7 mouse cellular contexts compared by ENCODE assay signal in genomic region chr19:46499539-46499835, GRCm38 (mm10). TPM values are rescaled to one million over a fixed set of nuclear protein-coding genes. Genes with fewer than 3 reads are reported as not detected.
DNase-seq lines count a peak whose midpoint lies in the region; ATAC-seq and TF ChIP-seq lines count a peak whose summit lies in the region.

No protein-coding gene starts in this region.

- no peak overlapping the region for H3K9ac ChIP-seq in lung, postnatal 0 days (replicated peaks; ENCODE audit: low read depth)
- peak overlapping the region; percentile 34; the same call in 1 of the 2 replicates for H3K9ac ChIP-seq in forebrain, embryonic 15.5 days (replicated peaks)
- peak overlapping the region; percentile 56; the same call in 1 of the 2 replicates for H3K9ac ChIP-seq in liver, embryonic 11.5 days (ENCODE audit: low read depth, low read length)
- H3K9ac ChIP-seq in stomach, embryonic 16.5 days (ENCODE audit: low read length), result peak overlapping the region; percentile 68

- H3K9me3 ChIP-seq in lung, postnatal 0 days (ENCODE audit: low read length), result no peaks in the 10 kb centered on the region
- H3K9me3 ChIP-seq in forebrain, embryonic 15.5 days, result no peaks in the 10 kb centered on the region
- no peaks in the 10 kb centered on the region for H3K9me3 ChIP-seq in liver, embryonic 11.5 days (ENCODE audit: control insufficient read depth, low read length)
- H3K9me3 ChIP-seq in stomach, embryonic 16.5 days (replicated peaks; ENCODE audit: control insufficient read depth, low read length), result no peaks in the 10 kb centered on the region

- 1% methylated on average over 3 of the region's 3 CpGs for WGBS in lung, postnatal 0 days
- WGBS in forebrain, embryonic 15.5 days, result 0% methylated on average over 3 of the region's 3 CpGs
- 4% methylated on average over 3 of the region's 3 CpGs for WGBS in liver, embryonic 11.5 days
- 1% methylated on average over 3 of the region's 3 CpGs for WGBS in stomach, embryonic 16.5 days

- H3K27ac ChIP-seq in lung, postnatal 0 days (ENCODE audit: low read length), result peak overlapping the region; percentile 74
- H3K27ac ChIP-seq in forebrain, embryonic 15.5 days (replicated peaks), result peak overlapping the region; percentile 89
- H3K27ac ChIP-seq in liver, embryonic 11.5 days (ENCODE audit: low read depth, low read length), result peak overlapping the region; percentile 67
- H3K27ac ChIP-seq in stomach, embryonic 16.5 days (ENCODE audit: low read length), result peak overlapping the region; percentile 87

- no peaks in the 10 kb centered on the region for H3K27me3 ChIP-seq in lung, postnatal 0 days (replicated peaks; ENCODE audit: insufficient read depth, low read length)
- no peaks in the 10 kb centered on the region for H3K27me3 ChIP-seq in forebrain, embryonic 15.5 days
- H3K27me3 ChIP-seq in liver, embryonic 11.5 days (replicated peaks; ENCODE audit: control insufficient read depth, insufficient read depth, low read length), result no peaks in the 10 kb centered on the region
- H3K27me3 ChIP-seq in stomach, embryonic 16.5 days (ENCODE audit: control insufficient read depth, insufficient read depth, low read length), result no peaks in the 10 kb centered on the region

- intact Hi-C loops in left cerebral cortex, postnatal 10 days (cut with DNase I), result no loop called here

- TF ChIP-seq CTCF in lung, postnatal 0 days (IDR thresholded peaks at IDR 0.05), result no peak

- TF ChIP-seq EP300 in lung, postnatal 0 days (IDR thresholded peaks at IDR 0.05), result peak; percentile 74

- no peak for ATAC-seq in lung, postnatal 0 days
- no peak for ATAC-seq in forebrain, embryonic 15.5 days (replicated peaks)
- ATAC-seq in liver, embryonic 11.5 days (replicated peaks; ENCODE audit: low FRiP score), result no peak
- ATAC-seq in stomach, embryonic 16.5 days (ENCODE audit: insufficient read depth, low FRiP score), result no peak

- H3K4me2 ChIP-seq in lung, postnatal 0 days (replicated peaks; ENCODE audit: low read depth, low read length), result peak overlapping the region; percentile 18; the same call in 1 of the 2 replicates
- H3K4me2 ChIP-seq in forebrain, embryonic 15.5 days (replicated peaks), result peak overlapping the region; percentile 41
- peak overlapping the region; percentile 99 for H3K4me2 ChIP-seq in liver, embryonic 11.5 days
- peak overlapping the region; percentile 54 for H3K4me2 ChIP-seq in stomach, embryonic 16.5 days (ENCODE audit: low read depth, low read length)

- H3K4me3 ChIP-seq in lung, postnatal 0 days (ENCODE audit: low read depth, low read length), result no peak overlapping the region
- H3K4me3 ChIP-seq in forebrain, embryonic 15.5 days, result peak overlapping the region; percentile 87
- H3K4me3 ChIP-seq in liver, embryonic 11.5 days (ENCODE audit: low read depth, low read length), result peak overlapping the region; percentile 97
- peak overlapping the region; percentile 94 for H3K4me3 ChIP-seq in stomach, embryonic 16.5 days (replicated peaks; ENCODE audit: low read length)

- H3K4me1 ChIP-seq in lung, postnatal 0 days (ENCODE audit: insufficient read depth, low read depth, low read length), result no peaks in the 10 kb centered on the region
- peaks cover 15% of the 10 kb centered on the region for H3K4me1 ChIP-seq in forebrain, embryonic 15.5 days
- H3K4me1 ChIP-seq in liver, embryonic 11.5 days (replicated peaks; ENCODE audit: control insufficient read depth, insufficient read depth, low read length), result peaks cover 10% of the 10 kb centered on the region
- peaks cover 1% of the 10 kb centered on the region; the same call in 1 of the 2 replicates for H3K4me1 ChIP-seq in stomach, embryonic 16.5 days (ENCODE audit: control insufficient read depth, insufficient read depth, low read length)

- DNase-seq in lung, postnatal 0 days (ENCODE audit: low spot score), result no peak
- no peak for DNase-seq in lung, postnatal 4 days
- DNase-seq in liver, embryonic 11.5 days (ENCODE audit: low spot score), result no peak
- DNase-seq in left cerebral cortex, postnatal 10 days (ENCODE audit: extremely low spot score in 1 of 2, low spot score in 2 of 2), result no peak
- DNase-seq in testis, postnatal 14 days (ENCODE audit: low spot score), result no peak

- H3K36me3 ChIP-seq in lung, postnatal 0 days (ENCODE audit: insufficient read depth, low read length), result no peaks in the 10 kb centered on the region
- no peaks in the 10 kb centered on the region for H3K36me3 ChIP-seq in forebrain, embryonic 15.5 days
- peaks cover 2% of the 10 kb centered on the region for H3K36me3 ChIP-seq in liver, embryonic 11.5 days (ENCODE audit: control insufficient read depth, insufficient read depth, low read length)
- no peaks in the 10 kb centered on the region for H3K36me3 ChIP-seq in stomach, embryonic 16.5 days (ENCODE audit: control insufficient read depth, insufficient read depth, low read length)

RNA-seq across cellular contexts. Expression of gene Trim8, which starts 2.0 kb away (rescaled TPM):
- 34.1 and 34.8 TPM in 2 replicates for polyA plus RNA-seq in lung, postnatal 0 days (2015; fragmentation: Nextera tagmentation; extraction: Ambion mirVana)
- 28.0 and 29.4 TPM in 2 replicates for polyA plus RNA-seq in forebrain, embryonic 15.5 days (2015; fragmentation: Nextera tagmentation; extraction: Ambion mirVana)
- polyA plus RNA-seq in liver, embryonic 11.5 days (2014; fragmentation: Nextera tagmentation; extraction: Ambion mirVana), result 22.9 and 24.1 TPM in 2 replicates
- polyA plus RNA-seq in stomach, embryonic 16.5 days (2015; fragmentation: Nextera tagmentation; extraction: Ambion mirVana), result 11.8 and 16.2 TPM in 2 replicates
- total RNA-seq in left cerebral cortex, postnatal 10 days (2021), result 100 to 1,000 TPM; 101 to 108 TPM

Comparison
In these comparisons a context has a peak if more than half of its experiments do, and no peak if none do; other contexts are left out.
1. H3K4me2 ChIP-seq: peak in every context shown above with its lines; median percentile 99 in liver, embryonic 11.5 days; 54 in stomach, embryonic 16.5 days; 41 in forebrain, embryonic 15.5 days; 18 in lung, postnatal 0 days.